Comparison of ENCODE assay signal across 10 mouse cellular contexts in the genomic region with DNA sequence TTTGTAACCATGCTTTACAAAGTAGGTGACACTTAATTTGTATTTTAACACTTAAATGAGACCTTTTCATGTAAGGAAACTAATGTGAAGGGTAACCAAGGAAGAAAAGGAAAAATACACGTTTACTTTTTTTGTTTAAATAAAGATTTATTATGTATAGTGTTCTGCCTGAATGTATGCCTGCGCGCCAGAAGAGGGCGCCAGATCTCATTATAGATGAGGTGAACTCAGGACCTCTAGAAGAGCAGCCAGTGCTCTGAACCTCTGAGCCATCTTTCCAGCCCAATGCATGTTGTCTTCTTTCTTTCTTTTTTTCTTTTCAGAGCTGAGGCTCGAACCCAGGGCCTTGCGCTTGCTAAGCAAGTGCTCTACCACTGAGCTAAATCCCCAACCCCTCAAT. TPM values are rescaled to one million over a fixed set of nuclear protein-coding genes. Genes with fewer than 3 reads are reported as not detected.
DNase-seq lines count a peak whose midpoint lies in the region; ATAC-seq and TF ChIP-seq lines count a peak whose summit lies in the region.
"Had no signal": no experiment of that assay in that cellular context is flagged by ENCODE, and none has a peak within 500 bp of the region (broad histone marks: within the 10 kb centered on the region; RNA-seq: fewer than 3 reads in every experiment).

No protein-coding gene starts in this region.

- no peak overlapping the region for H3K9ac ChIP-seq in hindbrain, embryonic 16.5 days (ENCODE audit: low read depth, low read length)

- H3K27ac ChIP-seq in hindbrain, embryonic 10.5 days, result no peak overlapping the region
- H3K27ac ChIP-seq in hindbrain, embryonic 16.5 days (ENCODE audit: low read depth, low read length), result no peak overlapping the region

- no peak overlapping the region for H3K4me2 ChIP-seq in hindbrain, embryonic 16.5 days (ENCODE audit: low read length)

- no peak overlapping the region for H3K4me3 ChIP-seq in hindbrain, embryonic 10.5 days
- no peak overlapping the region for H3K4me3 ChIP-seq in hindbrain, embryonic 16.5 days (ENCODE audit: low read length)
- H3K4me3 ChIP-seq in E14TG2a.4 (replicated peaks; ENCODE audit: low read length), result no peak overlapping the region

- 20% methylated on average over 6 of the region's 6 CpGs for WGBS in hindbrain, embryonic 10.5 days
- 23% methylated on average over 6 of the region's 6 CpGs for whole genome bisulfite sequencing in hindbrain, embryonic 16.5 days

- TF ChIP-seq CTCF in E14TG2a.4 (conservative IDR thresholded peaks at IDR 0.05; ENCODE audit: low read length), result peak; percentile 48

- no peaks in the 10 kb centered on the region for H3K36me3 ChIP-seq in hindbrain, embryonic 10.5 days
- no peaks in the 10 kb centered on the region for H3K36me3 ChIP-seq in hindbrain, embryonic 16.5 days (ENCODE audit: control insufficient read depth, insufficient read depth, low read length)
- no peaks in the 10 kb centered on the region for H3K36me3 ChIP-seq in E14TG2a.4 (ENCODE audit: insufficient read depth, low read length)

- no peak for ATAC-seq in hindbrain, embryonic 16.5 days

- peak; percentile 4 for DNase-seq in hindbrain, embryonic 10.5 days (ENCODE audit: low spot score)
- DNase-seq in T-cell, adult 2 months (ENCODE audit: low spot score), result peak; percentile 14
- peak; percentile 15 to 62 for DNase-seq in kidney, postnatal 36 days
- peak; percentile 30 for DNase-seq in thymus, postnatal 0 days (ENCODE audit: low spot score)
- no peak for DNase-seq in MN1 (ENCODE audit: low spot score)
- DNase-seq in right cerebral cortex, adult 2 months (ENCODE audit: low spot score in 2 of 2), result no peak

- no peaks in the 10 kb centered on the region; the same call in 1 of the 2 replicates for H3K9me3 ChIP-seq in hindbrain, embryonic 10.5 days
- H3K9me3 ChIP-seq in hindbrain, embryonic 16.5 days (ENCODE audit: control insufficient read depth, low read length), result no peaks in the 10 kb centered on the region
- no peaks in the 10 kb centered on the region for H3K9me3 ChIP-seq in E14TG2a.4 (ENCODE audit: low read length)

- H3K4me1 ChIP-seq in hindbrain, embryonic 10.5 days (replicated peaks), result no peaks in the 10 kb centered on the region
- no peaks in the 10 kb centered on the region for H3K4me1 ChIP-seq in hindbrain, embryonic 16.5 days (ENCODE audit: control insufficient read depth, insufficient read depth, low read depth, low read length)
- no peaks in the 10 kb centered on the region for H3K4me1 ChIP-seq in E14TG2a.4 (replicated peaks; ENCODE audit: low read depth, low read length)

- H3K27me3 ChIP-seq in hindbrain, embryonic 10.5 days (ENCODE audit: insufficient read depth, poor library complexity, severe bottlenecking), result no peaks in the 10 kb centered on the region
- no peaks in the 10 kb centered on the region for H3K27me3 ChIP-seq in hindbrain, embryonic 16.5 days (replicated peaks; ENCODE audit: control insufficient read depth, insufficient read depth, low read length)
- H3K27me3 ChIP-seq in E14TG2a.4 (ENCODE audit: insufficient read depth, low read length), result no peaks in the 10 kb centered on the region

RNA-seq across cellular contexts. Expression of a gene that starts 23.1 kb away (rescaled TPM):
- not detected in 2 replicates for polyA plus RNA-seq in hindbrain, embryonic 10.5 days (2016; fragmentation: Nextera tagmentation; extraction: Ambion mirVana)
- 0.15 TPM in 1 of 2 replicates, not detected in the other for polyA plus RNA-seq in hindbrain, embryonic 16.5 days (2015; fragmentation: Nextera tagmentation; extraction: Ambion mirVana)
- 0.22 and 0.24 TPM in 2 replicates for polyA plus RNA-seq in thymus, postnatal 0 days (2015; fragmentation: Nextera tagmentation; extraction: Ambion mirVana)
- polyA plus RNA-seq: lung, embryonic 16.5 days; stomach, embryonic 14.5 days had no signal

RNA-seq across cellular contexts. Expression of a gene that starts 25.4 kb away (rescaled TPM):
- 38.9 and 39.6 TPM in 2 replicates for polyA plus RNA-seq in hindbrain, embryonic 10.5 days (2016; fragmentation: Nextera tagmentation; extraction: Ambion mirVana)
- 52.9 and 57.8 TPM in 2 replicates for polyA plus RNA-seq in hindbrain, embryonic 16.5 days (2015; fragmentation: Nextera tagmentation; extraction: Ambion mirVana)
- polyA plus RNA-seq in thymus, postnatal 0 days (2015; fragmentation: Nextera tagmentation; extraction: Ambion mirVana), result 15.2 and 17.2 TPM in 2 replicates

RNA-seq across cellular contexts. Expression of a gene that starts 37.1 kb away (rescaled TPM):
- polyA plus RNA-seq in hindbrain, embryonic 10.5 days (2016; fragmentation: Nextera tagmentation; extraction: Ambion mirVana), result 13.3 and 15.6 TPM in 2 replicates
- 75.7 and 79.0 TPM in 2 replicates for polyA plus RNA-seq in hindbrain, embryonic 16.5 days (2015; fragmentation: Nextera tagmentation; extraction: Ambion mirVana)
- polyA plus RNA-seq in thymus, postnatal 0 days (2015; fragmentation: Nextera tagmentation; extraction: Ambion mirVana), result 6.7 and 7.6 TPM in 2 replicates

RNA-seq across cellular contexts. Expression of a gene that starts 47.9 kb away (rescaled TPM):
- not detected in 2 replicates for polyA plus RNA-seq in hindbrain, embryonic 10.5 days (2016; fragmentation: Nextera tagmentation; extraction: Ambion mirVana)
- not detected in 2 replicates for polyA plus RNA-seq in hindbrain, embryonic 16.5 days (2015; fragmentation: Nextera tagmentation; extraction: Ambion mirVana)
- not detected in 2 replicates for polyA plus RNA-seq in thymus, postnatal 0 days (2015; fragmentation: Nextera tagmentation; extraction: Ambion mirVana)
- polyA plus RNA-seq: lung, embryonic 16.5 days; stomach, embryonic 14.5 days had no signal

Comparison
In these comparisons a context has a peak if more than half of its experiments do, and no peak if none do; other contexts are left out.
1. DNase-seq: peak in hindbrain, embryonic 10.5 days (single experiment), T-cell, adult 2 months (single experiment), kidney, postnatal 36 days (2 of 2) and thymus, postnatal 0 days (single experiment); none in MN1 (single experiment) and right cerebral cortex, adult 2 months (0 of 2).